Mouse (Mus musculus): ENCODE measurements around the gene Rgs6.

Rgs6 gene

GRCm38 (mm10) chr12:83126923-83127322 is 538.8 kb downstream of the Rgs6 start:
- in situ Hi-C loops (cut with MboI, MseI) = no loop called here

- in situ Hi-C loops (cut with MboI, MseI) = no loop called here
Observed at GRCm38 (mm10) chr12:83127955-83128354, 539.9 kb downstream of the Rgs6 start.

- in situ Hi-C loops (cut with MboI, MseI) = no loop called here
Observed at GRCm38 (mm10) chr12:83128606-83129005, 540.5 kb downstream of the Rgs6 start.

- in situ Hi-C loops (cut with MboI, MseI) = no loop called here
Observed at GRCm38 (mm10) chr12:83131405-83131804, 543.3 kb downstream of the Rgs6 start.

- in situ Hi-C loops (cut with MboI, MseI) = no loop called here
Observed at GRCm38 (mm10) chr12:83133827-83134226, 545.7 kb downstream of the Rgs6 start.

- in situ Hi-C loops (cut with MboI, MseI) = no loop called here
Observed at GRCm38 (mm10) chr12:83136031-83136430, 547.9 kb downstream of the Rgs6 start.

- in situ Hi-C loops (cut with MboI, MseI) = no loop called here
Observed at GRCm38 (mm10) chr12:83136460-83136859, 548.4 kb downstream of the Rgs6 start.

GRCm38 (mm10) chr12:83137001-83137400 is 548.9 kb downstream of the Rgs6 start:
- in situ Hi-C loops (cut with MboI, MseI) = no loop called here

GRCm38 (mm10) chr12:83141164-83141563 is 553.1 kb downstream of the Rgs6 start:
- in situ Hi-C loops (cut with MboI, MseI) = no loop called here

- in situ Hi-C loops (cut with MboI, MseI) = no loop called here
Observed at GRCm38 (mm10) chr12:83142507-83142906, 554.4 kb downstream of the Rgs6 start.

- in situ Hi-C loops (cut with MboI, MseI) = no loop called here
Observed at GRCm38 (mm10) chr12:83143071-83143470, 555.0 kb downstream of the Rgs6 start.

GRCm38 (mm10) chr12:83143574-83143973 is 555.5 kb downstream of the Rgs6 start:
- in situ Hi-C loops (cut with MboI, MseI) = no loop called here

GRCm38 (mm10) chr12:83145074-83145473 is 557.0 kb downstream of the Rgs6 start:
- in situ Hi-C loops (cut with MboI, MseI) = no loop called here

- in situ Hi-C loops (cut with MboI, MseI) = no loop called here
Observed at GRCm38 (mm10) chr12:83145902-83146301, 557.8 kb downstream of the Rgs6 start.

- in situ Hi-C loops (cut with MboI, MseI) = no loop called here
Observed at GRCm38 (mm10) chr12:83146917-83147316, 558.8 kb downstream of the Rgs6 start.

GRCm38 (mm10) chr12:83150030-83150429 is 561.9 kb downstream of the Rgs6 start:
- in situ Hi-C loops (cut with MboI, MseI) = no loop called here

GRCm38 (mm10) chr12:83150813-83151212 is 562.7 kb downstream of the Rgs6 start:
- in situ Hi-C loops (cut with MboI, MseI) = no loop called here

- in situ Hi-C loops (cut with MboI, MseI) = no loop called here
Observed at GRCm38 (mm10) chr12:83151474-83151873, 563.4 kb downstream of the Rgs6 start.

GRCm38 (mm10) chr12:83160211-83160610 is 572.1 kb downstream of the Rgs6 start:
- in situ Hi-C loops (cut with MboI, MseI) = no loop called here

GRCm38 (mm10) chr12:83160700-83161099 is 572.6 kb downstream of the Rgs6 start:
- in situ Hi-C loops (cut with MboI, MseI) = no loop called here

GRCm38 (mm10) chr12:83163721-83164120 is 575.6 kb downstream of the Rgs6 start:
- in situ Hi-C loops (cut with MboI, MseI) = no loop called here

GRCm38 (mm10) chr12:83165058-83165457 is 577.0 kb downstream of the Rgs6 start:
- in situ Hi-C loops (cut with MboI, MseI) = no loop called here

- in situ Hi-C loops (cut with MboI, MseI) = no loop called here
Observed at GRCm38 (mm10) chr12:83168310-83168709, 580.2 kb downstream of the Rgs6 start.

- in situ Hi-C loops (cut with MboI, MseI) = no loop called here
Observed at GRCm38 (mm10) chr12:83169495-83170209, 581.6 kb downstream of the Rgs6 start.

Data from regulatory T cell (primary cell).